Comparison of ENCODE assay signal across 8 mouse cellular contexts in genomic region chr8:82864521-82864818, GRCm38 (mm10). TPM values are rescaled to one million over a fixed set of nuclear protein-coding genes. Genes with fewer than 3 reads are reported as not detected.
A peak's percentile ranks its signal among the peaks of the same experiment; 100 is the strongest.
DNase-seq lines count a peak whose midpoint lies in the region; ATAC-seq and TF ChIP-seq lines count a peak whose summit lies in the region.

No protein-coding gene starts in this region.

- no peak for TF ChIP-seq EP300 in stomach, postnatal 0 days (optimal IDR thresholded peaks at IDR 0.05)

- peak overlapping the region; percentile 88 for H3K4me2 ChIP-seq in kidney, embryonic 15.5 days
- peak overlapping the region; percentile 73 for H3K4me2 ChIP-seq in forebrain, postnatal 0 days (ENCODE audit: low read depth)
- peak overlapping the region; percentile 81 for H3K4me2 ChIP-seq in liver, embryonic 13.5 days
- peak overlapping the region; percentile 76 for H3K4me2 ChIP-seq in stomach, postnatal 0 days (replicated peaks; ENCODE audit: low read depth)

- POLR2A ChIA-PET in Patski (lab: Charles Lee), result interaction anchor here (1.2 to 1.3 kb wide), 3 partner anchors 52 to 510 kb away, joined by 3 to 4 read pairs (median 3); no protein-coding TSS in a partner anchor

- in situ Hi-C loops in Patski (cut with MboI; ENCODE audit: low pct_unique_long_range_greater_than_20kb), result loop anchor here (5.0 to 10.0 kb wide), 2 partner anchors 80 to 223 kb away; no protein-coding TSS in a partner anchor

- WGBS in kidney, embryonic 15.5 days, result 1% methylated on average over 10 of the region's 10 CpGs
- 1% methylated on average over 10 of the region's 10 CpGs for WGBS in forebrain, postnatal 0 days
- 7% methylated on average over 10 of the region's 10 CpGs for WGBS in liver, embryonic 13.5 days (ENCODE audit: insufficient replicate concordance)
- whole genome bisulfite sequencing in stomach, postnatal 0 days, result under 1% methylated on average over 10 of the region's 10 CpGs

- H3K9ac ChIP-seq in kidney, embryonic 15.5 days, result peak overlapping the region; percentile 78
- peak overlapping the region; percentile 92 for H3K9ac ChIP-seq in forebrain, postnatal 0 days
- peak overlapping the region; percentile 36; the same call in 1 of the 2 replicates for H3K9ac ChIP-seq in liver, embryonic 13.5 days
- H3K9ac ChIP-seq in stomach, postnatal 0 days (ENCODE audit: low read length), result peak overlapping the region; percentile 80

- TF ChIP-seq CTCF in Patski (IDR thresholded peaks at IDR 0.05), result no peak
- TF ChIP-seq CTCF in forebrain, postnatal 0 days (IDR thresholded peaks at IDR 0.05; ENCODE audit: low read depth), result no peak
- no peak for TF ChIP-seq CTCF in stomach, postnatal 0 days (IDR thresholded peaks at IDR 0.05; ENCODE audit: low read depth)

- peak overlapping the region; percentile 79 for H3K4me3 ChIP-seq in kidney, embryonic 15.5 days (replicated peaks)
- peak overlapping the region; percentile 86 for H3K4me3 ChIP-seq in forebrain, postnatal 0 days (ENCODE audit: low read depth, low read length)
- H3K4me3 ChIP-seq in liver, embryonic 13.5 days (replicated peaks), result peak overlapping the region; percentile 61
- H3K4me3 ChIP-seq in stomach, postnatal 0 days (ENCODE audit: low read depth, low read length), result peak overlapping the region; percentile 76

- H3K9me3 ChIP-seq in kidney, embryonic 15.5 days (replicated peaks), result no peaks in the 10 kb centered on the region
- no peaks in the 10 kb centered on the region for H3K9me3 ChIP-seq in forebrain, postnatal 0 days (ENCODE audit: low read length)
- no peaks in the 10 kb centered on the region for H3K9me3 ChIP-seq in liver, embryonic 13.5 days (replicated peaks)
- no peaks in the 10 kb centered on the region for H3K9me3 ChIP-seq in stomach, postnatal 0 days (ENCODE audit: control insufficient read depth, low read length)

- CTCF ChIA-PET in Patski (lab: Charles Lee), result interaction anchor here (0.7 kb wide), 1 partner anchor 225 kb away, joined by 3 read pairs; no protein-coding TSS in a partner anchor

- H3K27ac ChIP-seq in kidney, embryonic 15.5 days, result peak overlapping the region; percentile 83
- peak overlapping the region; percentile 94 for H3K27ac ChIP-seq in forebrain, postnatal 0 days (ENCODE audit: low read depth, low read length)
- no peak overlapping the region for H3K27ac ChIP-seq in liver, embryonic 13.5 days
- H3K27ac ChIP-seq in stomach, postnatal 0 days (replicated peaks), result no peak overlapping the region

- ATAC-seq in kidney, embryonic 15.5 days (replicated peaks; ENCODE audit: low FRiP score), result peak; percentile 45
- peak; percentile 53 for ATAC-seq in Patski
- ATAC-seq in forebrain, postnatal 0 days, result peak; percentile 3
- no peak for ATAC-seq in liver, embryonic 13.5 days (ENCODE audit: low read depth)
- ATAC-seq in stomach, postnatal 0 days (ENCODE audit: low FRiP score, low TSS enrichment), result peak; percentile 22; the same call in 1 of the 2 replicates
- no peak for ATAC-seq in activated CD4-positive, CD25-positive, alpha-beta regulatory T cell, adult 4 months

- peaks cover 22% of the 10 kb centered on the region for H3K4me1 ChIP-seq in kidney, embryonic 15.5 days
- H3K4me1 ChIP-seq in forebrain, postnatal 0 days (ENCODE audit: insufficient read depth), result peaks cover 15% of the 10 kb centered on the region
- H3K4me1 ChIP-seq in liver, embryonic 13.5 days (replicated peaks), result peaks cover 9% of the 10 kb centered on the region
- H3K4me1 ChIP-seq in stomach, postnatal 0 days (replicated peaks; ENCODE audit: control insufficient read depth, insufficient read depth), result no peaks in the 10 kb centered on the region

- no peak for DNase-seq in kidney, postnatal 14 days
- DNase-seq in Patski (ENCODE audit: low read depth, low spot score), result no peak
- no peak for DNase-seq in forebrain, postnatal 0 days
- no peak for DNase-seq in liver, embryonic 13.5 days
- no peak for DNase-seq in stomach, postnatal 0 days (ENCODE audit: low spot score)
- no peak for DNase-seq in cerebellum, postnatal 25 days

- no peaks in the 10 kb centered on the region for H3K27me3 ChIP-seq in kidney, embryonic 15.5 days
- H3K27me3 ChIP-seq in Patski, result no peaks in the 10 kb centered on the region
- H3K27me3 ChIP-seq in forebrain, postnatal 0 days (ENCODE audit: insufficient read depth, low read length), result no peaks in the 10 kb centered on the region
- peaks cover 39% of the 10 kb centered on the region for H3K27me3 ChIP-seq in liver, embryonic 13.5 days
- no peaks in the 10 kb centered on the region for H3K27me3 ChIP-seq in stomach, postnatal 0 days (ENCODE audit: control insufficient read depth, insufficient read depth, low read length)

- H3K36me3 ChIP-seq in kidney, embryonic 15.5 days, result no peaks in the 10 kb centered on the region
- H3K36me3 ChIP-seq in forebrain, postnatal 0 days (ENCODE audit: insufficient read depth), result no peaks in the 10 kb centered on the region
- H3K36me3 ChIP-seq in liver, embryonic 13.5 days, result no peaks in the 10 kb centered on the region
- H3K36me3 ChIP-seq in stomach, postnatal 0 days (ENCODE audit: control insufficient read depth, insufficient read depth, low read length), result no peaks in the 10 kb centered on the region

RNA-seq across cellular contexts. Expression of gene Rnf150, which starts 1.3 kb away (rescaled TPM):
- 2.3 and 2.4 TPM in 2 replicates for polyA plus RNA-seq in kidney, embryonic 15.5 days (2015; fragmentation: Nextera tagmentation; extraction: Ambion mirVana)
- 19.1 TPM for polyA plus RNA-seq in Patski (2021)
- total RNA-seq in forebrain, postnatal 0 days (2014; rRNA removed), result 10.2 and 12.3 TPM in 2 replicates
- 0.67 and 1.3 TPM in 2 replicates for polyA plus RNA-seq in forebrain, postnatal 0 days (2015; fragmentation: Nextera tagmentation; extraction: Ambion mirVana)
- polyA plus RNA-seq in liver, embryonic 13.5 days (2015; fragmentation: Nextera tagmentation; extraction: Ambion mirVana), result 0.10 and 0.14 TPM in 2 replicates
- polyA plus RNA-seq in stomach, postnatal 0 days (2015; fragmentation: Nextera tagmentation; extraction: Ambion mirVana), result 0.55 and 0.59 TPM in 2 replicates
- not detected for polyA plus RNA-seq in activated CD4-positive, CD25-positive, alpha-beta regulatory T cell, adult 4 months (2017; shearing (Covaris generic))

Comparison
In these comparisons a context has a peak if more than half of its experiments do, and no peak if none do; other contexts are left out.
1. ATAC-seq: peak in kidney, embryonic 15.5 days (single experiment), Patski (single experiment), forebrain, postnatal 0 days (single experiment) and stomach, postnatal 0 days (single experiment); none in liver, embryonic 13.5 days (single experiment) and activated CD4-positive, CD25-positive, alpha-beta regulatory T cell, adult 4 months (single experiment).
2. H3K27ac ChIP-seq: peak in kidney, embryonic 15.5 days (single experiment) and forebrain, postnatal 0 days (single experiment); none in liver, embryonic 13.5 days (single experiment) and stomach, postnatal 0 days (single experiment).
3. H3K9ac ChIP-seq: peak in every context shown above with its lines; median percentile 92 in forebrain, postnatal 0 days; 80 in stomach, postnatal 0 days; 78 in kidney, embryonic 15.5 days; 36 in liver, embryonic 13.5 days.
4. Peak in every context shown above with its lines, with median percentiles within 50 percentile points of each other: H3K4me2 ChIP-seq and H3K4me3 ChIP-seq.